Mouse (Mus musculus): ENCODE data around the gene Hdlbp. TPM values are rescaled to one million over a fixed set of nuclear protein-coding genes. Genes with fewer than 3 reads are reported as not detected.
"Not testable (repeated sequence)": the region's sequence is repeated elsewhere in the genome, so short reads cannot be mapped to it uniquely, and the experiment has no call there.

The Hdlbp gene
- total and polyA plus RNA-seq, 3 experiments: 141 to 1,954 (median 271) TPM

DNA sequence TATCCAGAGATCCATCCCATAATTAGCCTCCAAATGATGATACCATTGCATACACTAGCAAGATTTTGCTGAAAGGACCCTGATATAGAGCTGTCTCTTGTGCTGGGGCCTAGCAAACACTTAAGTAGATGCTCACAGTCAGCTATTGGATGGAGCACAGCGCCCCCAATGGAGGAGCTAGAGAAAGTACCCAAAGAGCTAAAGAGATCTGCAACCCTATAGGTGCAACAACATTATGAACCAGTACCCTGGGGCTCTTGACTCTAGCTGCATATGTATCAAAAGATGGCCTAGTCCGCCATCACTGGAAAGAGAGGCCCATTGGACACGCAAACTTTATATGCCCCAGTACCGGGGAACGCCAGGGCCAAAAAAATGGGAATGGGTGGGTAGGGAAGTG lies 28.5 kb downstream of the Hdlbp start:
- Histone ChIP-seq H3K4me1 (ENCODE audit: control insufficient read depth in 1 of 2, insufficient read depth in 2 of 2, low read length in 2 of 2) (peaks cover 11% of the 10 kb centered on the region in 2 experiments; a peak in 3 of 4 replicates), H3K79me2 (ENCODE audit: control insufficient read depth, insufficient read depth, low read length, poor library complexity) (peaks cover 38% of the 10 kb centered on the region), H3K36me3 (ENCODE audit: control insufficient read depth in 1 of 2, insufficient read depth in 2 of 2, low read length in 2 of 2) (peaks cover 0 to 15% of the 10 kb centered on the region in 2 experiments; a peak in 3 of 4 replicates)
- H3K9me3 ChIP-seq (replicated peaks; ENCODE audit: insufficient read depth, low read length); H3K9ac ChIP-seq (ENCODE audit: control insufficient read depth, low read depth, low read length, poor library complexity, severe bottlenecking); DNase-seq (ENCODE audit: low read depth, low spot score); H3K27ac ChIP-seq (ENCODE audit: control insufficient read depth, low read depth, low read length); H3K4me3 ChIP-seq (ENCODE audit: control insufficient read depth in 1 of 2, insufficient read depth in 1 of 2, low read depth in 2 of 2, low read length in 2 of 2); H3K27me3 ChIP-seq (ENCODE audit: control insufficient read depth in 1 of 2, insufficient read depth in 2 of 2, low read length in 2 of 2): not testable (repeated sequence)
- TF ChIP-seq CTCF (IDR thresholded peaks at IDR 0.05 in 2 of 3, conservative IDR thresholded peaks at IDR 0.05 in 1 of 3; ENCODE audit: control insufficient read depth in 1 of 3, insufficient read depth in 1 of 3, low read depth in 2 of 3, low read length in 3 of 3, poor library complexity in 1 of 3, severe bottlenecking in 1 of 3): peak in 2 of 3 experiments; percentile 21 to 31; a peak in 2 of 6 replicates

DNA sequence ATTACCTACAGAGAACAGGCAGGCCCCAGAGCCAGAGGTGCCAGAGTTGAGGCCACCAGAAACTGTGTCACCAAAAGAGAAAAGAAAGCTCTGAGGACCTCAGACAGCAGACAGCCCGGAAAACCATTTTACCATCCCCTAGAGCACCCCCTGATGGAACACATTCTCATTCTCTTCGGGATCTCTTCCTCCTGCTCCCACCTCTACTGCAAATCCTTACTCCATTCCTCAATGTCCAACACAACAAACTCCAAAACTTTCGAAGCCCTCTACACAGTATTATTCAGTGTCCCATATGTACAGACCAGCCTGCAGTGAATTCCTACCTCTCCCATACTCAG lies 32.8 kb downstream of the Hdlbp start:
- peak overlapping the region; percentile 94 for H3K9ac ChIP-seq (ENCODE audit: control insufficient read depth, low read depth, low read length, poor library complexity, severe bottlenecking)
- H3K36me3 ChIP-seq (ENCODE audit: control insufficient read depth in 1 of 2, insufficient read depth in 2 of 2, low read length in 2 of 2): peaks cover 9 to 23% of the 10 kb centered on the region in 2 experiments
- peak overlapping the region; percentile 95 to 97 for H3K4me3 ChIP-seq (ENCODE audit: control insufficient read depth in 1 of 2, insufficient read depth in 1 of 2, low read depth in 2 of 2, low read length in 2 of 2)
- peaks cover 3 to 13% of the 10 kb centered on the region in 2 experiments; a peak in 3 of 4 replicates for H3K4me1 ChIP-seq (ENCODE audit: control insufficient read depth in 1 of 2, insufficient read depth in 2 of 2, low read length in 2 of 2)
- 0 out of 2 replicates have a peak, but pooled peaks have one; percentile 3 for TF ChIP-seq USF1 (IDR thresholded peaks at IDR 0.05; ENCODE audit: low read depth, low read length)
- TF ChIP-seq MYC (IDR thresholded peaks at IDR 0.05; ENCODE audit: low read depth, low read length): peak; percentile 38; the same call in 1 of the 2 replicates
- TF ChIP-seq POLR2AphosphoS2 (IDR thresholded peaks at IDR 0.05; ENCODE audit: low read length): no peak
- no peak for TF ChIP-seq ZMIZ1 (IDR thresholded peaks at IDR 0.05; ENCODE audit: low read depth, low read length)
- no peak for TF ChIP-seq CHD2 (IDR thresholded peaks at IDR 0.05; ENCODE audit: low read length)
- TF ChIP-seq E2F4 (IDR thresholded peaks at IDR 0.05; ENCODE audit: borderline replicate concordance, low read depth, low read length): no peak
- TF ChIP-seq POLR2A (IDR thresholded peaks at IDR 0.05; ENCODE audit: control insufficient read depth in 1 of 2, insufficient read depth in 1 of 2, low read depth in 1 of 2, low read length in 2 of 2, poor library complexity in 1 of 2): peak in 1 of 2 experiments; percentile 47; a peak in 2 of 4 replicates
- no peak for TF ChIP-seq GABPA (IDR thresholded peaks at IDR 0.05; ENCODE audit: low read depth, low read length)
- 0 out of 2 replicates have a peak, but pooled peaks have one; percentile 24 for TF ChIP-seq KAT2A (conservative IDR thresholded peaks at IDR 0.05; ENCODE audit: low read depth, low read length)
- no peak for TF ChIP-seq ZNF384 (IDR thresholded peaks at IDR 0.05; ENCODE audit: low read depth, low read length)
- 0 out of 2 replicates have a peak, but pooled peaks have one; percentile 3 for TF ChIP-seq SMC3 (IDR thresholded peaks at IDR 0.05; ENCODE audit: low read depth, low read length)
- TF ChIP-seq SIN3A (IDR thresholded peaks at IDR 0.05; ENCODE audit: low read length): peak; percentile 63; the same call in 1 of the 2 replicates
- peak; percentile 1 to 17 (median 1); a peak in 2 of 6 replicates for TF ChIP-seq CTCF (IDR thresholded peaks at IDR 0.05 in 2 of 3, conservative IDR thresholded peaks at IDR 0.05 in 1 of 3; ENCODE audit: control insufficient read depth in 1 of 3, insufficient read depth in 1 of 3, low read depth in 2 of 3, low read length in 3 of 3, poor library complexity in 1 of 3, severe bottlenecking in 1 of 3)
- TF ChIP-seq TAL1 (IDR thresholded peaks at IDR 0.05; ENCODE audit: low read length): no peak
- no peak for TF ChIP-seq UBTF (IDR thresholded peaks at IDR 0.05; ENCODE audit: borderline replicate concordance, insufficient read depth, low read depth, low read length)
- no peak for TF ChIP-seq GATA1 (IDR thresholded peaks at IDR 0.05; ENCODE audit: low read depth, low read length)
- TF ChIP-seq MAFK (IDR thresholded peaks at IDR 0.05; ENCODE audit: borderline replicate concordance, low read depth, low read length): no peak
- peaks cover 47% of the 10 kb centered on the region for H3K79me2 ChIP-seq (ENCODE audit: control insufficient read depth, insufficient read depth, low read length, poor library complexity)
- H3K27ac ChIP-seq (ENCODE audit: control insufficient read depth, low read depth, low read length): peak overlapping the region; percentile 78
- no peak for DNase-seq (ENCODE audit: low read depth, low spot score)
- H3K27me3 ChIP-seq (ENCODE audit: control insufficient read depth in 1 of 2, insufficient read depth in 2 of 2, low read length in 2 of 2): no peaks in the 10 kb centered on the region
- no peaks in the 10 kb centered on the region for H3K9me3 ChIP-seq (replicated peaks; ENCODE audit: insufficient read depth, low read length)
